Mouse (Mus musculus) thymus, adult 2 months (tissue): Measurements from ENCODE around the gene Mrpl22. TPM values are rescaled to one million over a fixed set of nuclear protein-coding genes. Genes with fewer than 3 reads are reported as not detected.

Experiments
- DNase-seq: peaks from one replicate; pipeline ENCODE4 v3.0.0; 2021
- H3K27ac ChIP-seq: fragments of 200-500 bp; 2 replicates; pipeline ENCODE4 v1.5.1; 2012; ENCODE audit warnings: low read length, control low read depth; ENCODE audit not compliant: control insufficient read depth, insufficient read depth
- H3K27me3 ChIP-seq: fragments of 200-500 bp; 2 replicates; pipeline ENCODE4 v1.6.1; 2012; ENCODE audit warnings: mild to moderate bottlenecking, low read length, moderate library complexity, mixed read lengths; ENCODE audit not compliant: control insufficient read depth, insufficient read depth
- H3K36me3 ChIP-seq: fragments of 200-500 bp; 2 replicates; pipeline ENCODE4 v1.6.1; 2012; ENCODE audit warnings: mild to moderate bottlenecking, low read length, moderate library complexity; ENCODE audit not compliant: control insufficient read depth, insufficient read depth
- H3K4me1 ChIP-seq: fragments of 200-500 bp; replicated peaks from 2 replicates; pipeline ENCODE4 v1.6.1; 2012; ENCODE audit warnings: low read length; ENCODE audit not compliant: control insufficient read depth, insufficient read depth
- H3K4me3 ChIP-seq: fragments of 200-500 bp; 2 replicates; pipeline ENCODE4 v1.5.1; 2012; ENCODE audit warnings: mild to moderate bottlenecking, low read length, control low read depth, moderate library complexity; ENCODE audit not compliant: control insufficient read depth, insufficient read depth
- CTCF ChIP-seq: fragments of 200-500 bp; IDR thresholded peaks from 2 replicates; pipeline ENCODE4 v1.5.1; 2012; ENCODE audit warnings: mild to moderate bottlenecking, control low read depth, low read length, moderate library complexity, borderline replicate concordance; ENCODE audit not compliant: control insufficient read depth, poor library complexity, insufficient read depth; ENCODE audit errors: extremely low read depth
- POLR2A ChIP-seq: fragments of 200-500 bp; IDR thresholded peaks from 2 replicates; pipeline ENCODE4 v1.6.1; 2012; ENCODE audit warnings: mild to moderate bottlenecking, low read length, control low read depth, moderate library complexity; ENCODE audit not compliant: control insufficient read depth, poor library complexity, insufficient read depth; ENCODE audit errors: extremely low read depth
- WGBS: fragments of 180-500 bp; shearing (Covaris S2); methylation state at CpG from one replicate; pipeline ENCODE4 v1.1.7; 2018; 5-methylcytosine and 5-hydroxymethylcytosine counted together
- polyA plus RNA-seq: library from polyadenylated mRNA; depleted of rRNA; stranded (reverse); fragments of >200 nt; gene quantifications from 2 replicates; pipeline ENCODE4 v1.2.3, GENCODE M21; 2012

The Mrpl22 gene
- polyA plus RNA-seq, 1 experiment = 42.0 TPM

- TF ChIP-seq CTCF (no peak), POLR2A (no peak)
- H3K4me3 ChIP-seq = no peak overlapping the region
- H3K27ac ChIP-seq = no peak overlapping the region
- no peak for DNase-seq
- H3K36me3 ChIP-seq = peaks cover 52% of the 10 kb centered on the region
- 95% methylated on average over 5 of the region's 5 CpGs for WGBS
- no peaks in the 10 kb centered on the region for H3K4me1 ChIP-seq
- no peaks in the 10 kb centered on the region for H3K27me3 ChIP-seq
Measured at GRCm38 (mm10) chr11:58146241-58146640, 25.2 kb upstream of the Mrpl22 start.

- Histone ChIP-seq H3K27me3 (no peaks in the 10 kb centered on the region), H3K36me3 (peaks cover 49% of the 10 kb centered on the region), H3K4me3 (no peak overlapping the region), H3K27ac (no peak overlapping the region), H3K4me1 (no peaks in the 10 kb centered on the region)
- no peak for DNase-seq
- no peak for TF ChIP-seq CTCF
- no peak for TF ChIP-seq POLR2A
- WGBS = 97% methylated on average over 9 of the region's 9 CpGs
Measured at GRCm38 (mm10) chr11:58155458-58155857, 16.0 kb upstream of the Mrpl22 start.

GRCm38 (mm10) chr11:58156871-58157270, 14.6 kb upstream of the Mrpl22 start:
- Histone ChIP-seq H3K4me3 (no peak overlapping the region), H3K27me3 (no peaks in the 10 kb centered on the region), H3K36me3 (peaks cover 41% of the 10 kb centered on the region), H3K4me1 (no peaks in the 10 kb centered on the region), H3K27ac (no peak overlapping the region)
- WGBS = 75% methylated on average over 3 of the region's 3 CpGs
- no peak for TF ChIP-seq CTCF
- TF ChIP-seq POLR2A = no peak
- DNase-seq = no peak

- H3K4me1 ChIP-seq = 0 out of 2 replicates have a peak, but pooled peaks cover 2% of the 10 kb centered on the region
- peaks cover 30% of the 10 kb centered on the region for H3K36me3 ChIP-seq
- DNase-seq = no peak
- H3K27ac ChIP-seq = no peak overlapping the region
- H3K4me3 ChIP-seq = no peak overlapping the region
- no peak for TF ChIP-seq CTCF
- TF ChIP-seq POLR2A = no peak
- WGBS = 99% methylated on average over 2 of the region's 2 CpGs
- no peaks in the 10 kb centered on the region for H3K27me3 ChIP-seq
Measured at GRCm38 (mm10) chr11:58165072-58165471, 6.4 kb upstream of the Mrpl22 start.

GRCm38 (mm10) chr11:58167822-58168166, 3.7 kb upstream of the Mrpl22 start:
- TF ChIP-seq CTCF (no peak), POLR2A (no peak)
- peaks cover 6% of the 10 kb centered on the region for H3K4me1 ChIP-seq
- H3K36me3 ChIP-seq = peaks cover 20% of the 10 kb centered on the region
- peak overlapping the region; percentile 94 for H3K4me3 ChIP-seq
- no peak for DNase-seq
- no peaks in the 10 kb centered on the region for H3K27me3 ChIP-seq
- H3K27ac ChIP-seq = no peak overlapping the region
- under 1% methylated on average over 8 of the region's 8 CpGs for WGBS

- H3K27ac ChIP-seq = no peak within 1 kb of the TSS
- under 1% methylated on average over 71 of the region's 71 CpGs for WGBS
- H3K36me3 ChIP-seq = peaks cover 14% of the 10 kb centered on the region
- peak within 1 kb of the TSS; percentile 94 for H3K4me3 ChIP-seq
- no peaks in the 10 kb centered on the region for H3K27me3 ChIP-seq
- DNase-seq = peak; percentile 75
- TF ChIP-seq CTCF (0 out of 2 replicates have a peak, but pooled peaks have one; percentile 26), POLR2A (peak; percentile 47; the same call in 1 of the 2 replicates)
- H3K4me1 ChIP-seq = peaks cover 6% of the 10 kb centered on the region
Measured at GRCm38 (mm10) chr11:58168167-58168915, 3.1 kb upstream of the Mrpl22 start, which contains the start of gene Gemin5. Gene Gemin5, minus strand, starts transcription at chr11:58168539.
